Mouse (Mus musculus) lung, postnatal 0 days (tissue): ENCODE results near the gene Slc12a7. TPM values are rescaled to one million over a fixed set of nuclear protein-coding genes. Genes with fewer than 3 reads are reported as not detected.

Experiments
- ATAC-seq: fragments of 200-750 bp; cut with Nextera tagmentation; 2 replicates; pipeline ENCODE4 v1.8.0; 2017; ENCODE audit warnings: moderate library complexity
- DNase-seq: peaks from one replicate; pipeline ENCODE4 v3.0.0-alpha.2; 2016; ENCODE audit warnings: low spot score
- H3K27ac ChIP-seq: fragments of 300-500 bp; sonication (generic); 2 replicates; pipeline ENCODE4 v1.5.1; 2014; ENCODE audit warnings: antibody characterized with exemption, mild to moderate bottlenecking, low read length, mixed read lengths
- H3K27me3 ChIP-seq: fragments of 300-500 bp; sonication (generic); replicated peaks from 2 replicates; pipeline ENCODE4 v1.6.1; 2014; ENCODE audit warnings: low read length, mixed read lengths; ENCODE audit not compliant: insufficient read depth
- H3K36me3 ChIP-seq: fragments of 300-500 bp; sonication (generic); 2 replicates; pipeline ENCODE4 v1.6.1; 2014; ENCODE audit warnings: low read length, mixed read lengths; ENCODE audit not compliant: insufficient read depth
- H3K4me1 ChIP-seq: fragments of 300-500 bp; sonication (generic); 2 replicates; pipeline ENCODE4 v1.6.1; 2014; ENCODE audit warnings: antibody characterized with exemption, low read depth, low read length, mixed read lengths; ENCODE audit not compliant: insufficient read depth
- H3K4me2 ChIP-seq: fragments of 300-500 bp; sonication (generic); replicated peaks from 2 replicates; pipeline ENCODE4 v1.6.1; 2014; ENCODE audit warnings: low read depth, mild to moderate bottlenecking, low read length, moderate library complexity, mixed read lengths
- H3K4me3 ChIP-seq: fragments of 300-500 bp; sonication (generic); 2 replicates; pipeline ENCODE4 v1.5.1; 2014; ENCODE audit warnings: low read depth, low read length
- H3K9ac ChIP-seq: fragments of 300-500 bp; sonication (generic); replicated peaks from 2 replicates; pipeline ENCODE4 v1.6.1; 2014; ENCODE audit warnings: low read depth, mild to moderate bottlenecking
- H3K9me3 ChIP-seq: fragments of 300-500 bp; sonication (generic); 2 replicates; pipeline ENCODE4 v1.6.1; 2016; ENCODE audit warnings: low read length, mixed read lengths
- CTCF ChIP-seq: IDR thresholded peaks from 2 replicates; pipeline ENCODE4 v1.5.1; 2016; ENCODE audit warnings: antibody characterized with exemption, mild to moderate bottlenecking
- EP300 ChIP-seq: IDR thresholded peaks from 2 replicates; pipeline ENCODE4 v1.6.1; 2016; ENCODE audit warnings: antibody characterized with exemption, mild to moderate bottlenecking, control low read depth
- whole genome bisulfite sequencing: fragments of 180-500 bp; shearing (Covaris S2); extraction: QIAGEN DNeasy Blood & Tissue Kit; methylation state at CpG from one replicate; pipeline ENCODE4 v1.1.7; 2014; 5-methylcytosine and 5-hydroxymethylcytosine counted together
- polyA plus RNA-seq: library from polyadenylated mRNA; unstranded; fragments of >200 nt; fragmentation: Nextera tagmentation; extraction: Ambion mirVana; gene quantifications from 2 replicates; pipeline ENCODE4 v1.2.1, GENCODE M21; 2015

Gene Slc12a7
- polyA plus RNA-seq, 1 experiment from 2014 or later = 10.5 TPM

DNA sequence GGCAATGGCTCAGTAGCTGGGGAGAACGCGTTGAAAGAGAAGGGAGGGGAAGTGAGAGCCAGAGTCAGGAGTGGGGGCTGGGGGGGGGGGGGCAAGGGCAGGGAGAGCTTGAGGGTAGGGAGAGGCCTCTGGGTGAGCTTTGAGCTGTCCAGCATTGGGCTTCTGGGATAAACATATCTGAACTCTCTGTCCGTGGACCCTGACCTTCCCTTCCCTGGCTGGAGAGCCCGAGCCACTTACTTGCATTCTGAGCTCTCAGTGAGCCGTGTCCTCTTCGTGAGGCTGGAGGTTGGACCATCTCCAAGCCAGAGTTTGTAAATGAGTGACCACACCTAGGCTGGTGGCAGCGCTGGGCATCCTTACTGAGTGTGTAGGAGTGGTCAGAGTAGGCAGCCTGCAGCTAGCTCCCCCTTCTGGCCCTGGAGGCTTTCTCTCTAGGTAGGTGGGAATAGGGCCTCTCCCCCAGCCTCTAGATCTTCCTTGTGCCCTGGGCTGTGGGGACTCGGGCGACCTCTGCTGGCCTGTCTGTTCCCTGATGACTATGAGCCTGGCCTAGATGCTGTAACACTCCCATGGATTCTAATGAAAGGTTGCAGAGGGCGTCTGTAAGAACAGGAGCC, 40.5 kb upstream of the Slc12a7 start:
- Histone ChIP-seq H3K4me2 (no peak overlapping the region), H3K4me3 (no peak overlapping the region), H3K9ac (no peak overlapping the region), H3K4me1 (no peaks in the 10 kb centered on the region), H3K27me3 (no peaks in the 10 kb centered on the region), H3K9me3 (no peaks in the 10 kb centered on the region), H3K27ac (no peak overlapping the region), H3K36me3 (no peaks in the 10 kb centered on the region)
- ATAC-seq (peak; percentile 93), DNase-seq (peak; percentile 88)
- WGBS = 24% methylated on average over 10 of the region's 10 CpGs
- no peak for TF ChIP-seq EP300
- TF ChIP-seq CTCF = peak; percentile 81

DNA sequence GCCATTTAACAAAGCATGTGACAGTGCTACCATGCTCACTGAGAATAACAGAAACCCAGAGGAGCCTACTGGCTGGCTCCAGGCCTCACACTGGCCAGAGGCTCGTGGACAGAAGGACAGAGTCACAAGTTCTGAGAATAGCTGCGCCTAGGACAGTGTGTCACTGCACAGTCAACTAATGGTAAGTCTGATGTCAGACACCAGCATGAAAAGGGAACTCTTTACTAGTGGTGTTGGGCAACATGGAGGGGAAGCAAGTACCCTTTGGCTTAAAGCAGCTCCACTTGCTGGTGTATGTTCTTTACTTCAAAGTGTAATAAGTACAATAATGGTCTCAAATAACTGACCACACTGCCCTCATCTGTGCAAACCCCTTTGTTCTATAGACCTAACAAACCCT, 39.6 kb upstream of the Slc12a7 start:
- H3K4me2 ChIP-seq = no peak overlapping the region
- no peak overlapping the region for H3K27ac ChIP-seq
- 55% methylated on average over 2 of the region's 2 CpGs for WGBS
- no peaks in the 10 kb centered on the region for H3K36me3 ChIP-seq
- no peak overlapping the region for H3K9ac ChIP-seq
- ATAC-seq (no peak), DNase-seq (no peak)
- H3K4me3 ChIP-seq = no peak overlapping the region
- H3K27me3 ChIP-seq = no peaks in the 10 kb centered on the region
- TF ChIP-seq EP300 (no peak), CTCF (no peak)
- no peaks in the 10 kb centered on the region for H3K4me1 ChIP-seq
- no peaks in the 10 kb centered on the region for H3K9me3 ChIP-seq

DNA sequence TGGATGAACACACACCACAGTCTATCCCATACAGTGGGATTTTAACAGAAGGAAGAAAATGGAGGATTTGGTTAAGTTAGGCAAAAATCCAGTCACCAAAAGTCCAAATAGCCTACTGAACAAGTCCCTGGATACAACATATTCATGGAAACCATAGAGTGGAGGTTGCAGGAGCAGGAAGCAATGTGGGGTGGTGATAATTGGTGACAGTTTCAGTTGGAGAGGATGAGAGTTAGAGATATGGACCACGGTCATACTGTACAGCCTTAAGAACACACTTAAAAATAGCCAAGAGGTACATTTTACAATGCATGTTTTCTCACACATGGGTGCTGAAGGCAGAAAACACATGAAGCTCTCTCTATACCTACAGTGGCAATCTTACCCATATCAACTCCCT, 37.9 kb upstream of the Slc12a7 start:
- WGBS = 60% methylated on average over 1 of the region's 1 CpGs
- Histone ChIP-seq H3K4me3 (no peak overlapping the region), H3K9ac (no peak overlapping the region), H3K4me2 (no peak overlapping the region), H3K4me1 (no peaks in the 10 kb centered on the region), H3K27me3 (no peaks in the 10 kb centered on the region), H3K27ac (no peak overlapping the region), H3K9me3 (no peaks in the 10 kb centered on the region), H3K36me3 (no peaks in the 10 kb centered on the region)
- ATAC-seq (no peak), DNase-seq (no peak)
- TF ChIP-seq EP300 = no peak
- TF ChIP-seq CTCF = no peak

GRCm38 (mm10) chr13:73696529-73696928, 36.4 kb upstream of the Slc12a7 start:
- no peaks in the 10 kb centered on the region for H3K4me1 ChIP-seq
- H3K36me3 ChIP-seq = no peaks in the 10 kb centered on the region
- H3K4me3 ChIP-seq = no peak overlapping the region
- H3K27ac ChIP-seq = no peak overlapping the region
- no peaks in the 10 kb centered on the region for H3K27me3 ChIP-seq
- no peaks in the 10 kb centered on the region for H3K9me3 ChIP-seq
- no peak for DNase-seq
- 45% methylated on average over 3 of the region's 3 CpGs for WGBS
- ATAC-seq = no peak
- no peak for TF ChIP-seq EP300
- no peak for TF ChIP-seq CTCF
- no peak overlapping the region for H3K9ac ChIP-seq
- no peak overlapping the region for H3K4me2 ChIP-seq

DNA sequence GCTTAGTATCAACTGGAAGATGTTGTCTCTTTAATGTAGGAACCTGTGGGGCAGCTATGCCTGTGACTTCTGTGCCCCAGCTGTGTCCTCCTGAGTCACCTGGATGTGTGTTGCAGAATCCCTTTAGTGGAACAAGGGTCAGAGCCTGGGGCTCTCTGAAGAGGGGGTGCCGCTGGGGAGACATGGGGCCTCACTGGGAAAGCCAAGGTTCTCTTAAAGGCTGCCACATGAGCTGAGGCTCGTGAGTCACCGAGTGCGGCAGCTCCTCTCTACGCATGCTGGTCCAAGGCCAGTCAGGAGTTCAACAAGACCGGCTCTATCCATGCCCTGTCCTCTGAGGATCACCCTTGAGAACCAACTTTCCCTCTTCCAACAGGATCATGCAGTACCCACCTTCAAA, 33.2 kb upstream of the Slc12a7 start:
- WGBS = 95% methylated on average over 6 of the region's 6 CpGs
- TF ChIP-seq CTCF = no peak
- TF ChIP-seq EP300 = no peak
- DNase-seq (no peak), ATAC-seq (no peak)
- Histone ChIP-seq H3K36me3 (no peaks in the 10 kb centered on the region), H3K9ac (no peak overlapping the region), H3K9me3 (no peaks in the 10 kb centered on the region), H3K4me1 (no peaks in the 10 kb centered on the region), H3K27ac (no peak overlapping the region), H3K27me3 (no peaks in the 10 kb centered on the region), H3K4me3 (no peak overlapping the region), H3K4me2 (no peak overlapping the region)

- Histone ChIP-seq H3K27me3 (no peaks in the 10 kb centered on the region), H3K27ac (no peak overlapping the region), H3K36me3 (no peaks in the 10 kb centered on the region), H3K4me1 (no peaks in the 10 kb centered on the region), H3K9ac (no peak overlapping the region), H3K4me2 (no peak overlapping the region), H3K4me3 (no peak overlapping the region), H3K9me3 (no peaks in the 10 kb centered on the region)
- no peak for ATAC-seq
- WGBS = 93% methylated on average over 12 of the region's 12 CpGs
- TF ChIP-seq EP300 (no peak), CTCF (no peak)
- DNase-seq = no peak
These were observed 32.3 kb upstream of the Slc12a7 start for GRCm38 (mm10) chr13:73700554-73700953.
